Mouse (Mus musculus) hindbrain, embryonic 14.5 days (tissue): ENCODE measurements around the gene Slc16a2. TPM values are rescaled to one million over a fixed set of nuclear protein-coding genes. Genes with fewer than 3 reads are reported as not detected.

Experiments used
- polyA plus RNA-seq: library from polyadenylated mRNA; unstranded; fragments of >200 nt; fragmentation: Nextera tagmentation; extraction: Ambion mirVana; gene quantifications from 2 replicates; pipeline ENCODE4 v1.2.1, GENCODE M21; 2014

The Slc16a2 gene
- polyA plus RNA-seq, 1 experiment from 2014 or later: 37.9 TPM

Other genes starting within 250 kb of the Slc16a2 start
- gene Zcchc13, start 191.4 kb downstream of the Slc16a2 start, polyA plus RNA-seq: not detected in 2 replicates
- gene Rlim, start 159.3 kb upstream of the Slc16a2 start, polyA plus RNA-seq: 28.8 and 32.2 TPM in 2 replicates